In genomic region chr2:11086996-11087395, GRCm38 (mm10) we compare ENCODE assay signal across 9 mouse cellular contexts.
DNase-seq lines count a peak whose midpoint lies in the region; ATAC-seq and TF ChIP-seq lines count a peak whose summit lies in the region.
"Had no signal": no experiment of that assay in that cellular context is flagged by ENCODE, and none has a peak within 500 bp of the region (broad histone marks: within the 10 kb centered on the region; RNA-seq: fewer than 3 reads in every experiment).

No protein-coding gene starts in this region.

- no peak for TF ChIP-seq POLR2A in lung, adult 2 months (IDR thresholded peaks at IDR 0.05; ENCODE audit: borderline replicate concordance, extremely low read depth, low read depth, low read length)

- H3K4me3 ChIP-seq in lung, adult 2 months (replicated peaks; ENCODE audit: extremely low read depth, low read depth, low read length) = no peak overlapping the region
- H3K4me3 ChIP-seq: hindbrain, embryonic 15.5 days had no signal

- intact Hi-C loops in left cerebral cortex, postnatal 4 days (cut with DNase I) = no loop called here

- H3K4me1 ChIP-seq in lung, adult 2 months (ENCODE audit: control insufficient read depth, insufficient read depth, low read length) = no peaks in the 10 kb centered on the region
- H3K4me1 ChIP-seq: hindbrain, embryonic 15.5 days had no signal

- WGBS in lung, adult 2 months = 43% methylated on average over 1 of the region's 1 CpGs

- ATAC-seq in common myeloid progenitor, adult 5-6 weeks (replicated peaks; ENCODE audit: low read depth, poor library complexity, severe bottlenecking) = peak; percentile 87

- peak; percentile 57 to 62 for DNase-seq in cerebellum, postnatal 10 days
- no peak for DNase-seq in cerebellum, adult 11 months
- no peak for DNase-seq in lung, adult 2 months
- DNase-seq in lung, postnatal 25 days (ENCODE audit: low spot score) = no peak
- peak; percentile 16 for DNase-seq in left cerebral cortex, postnatal 4 days
- DNase-seq in thymus, postnatal 25 days = peak; percentile 34
- no peak for DNase-seq in adrenal gland, adult 8-10 months

- peak; percentile 45 for TF ChIP-seq CTCF in lung, adult 2 months (IDR thresholded peaks at IDR 0.05; ENCODE audit: insufficient read depth, low read length)

Comparison
In these comparisons a context has a peak if more than half of its experiments do, and no peak if none do; other contexts are left out.
1. DNase-seq: peak in cerebellum, postnatal 10 days (2 of 2), left cerebral cortex, postnatal 4 days (single experiment) and thymus, postnatal 25 days (single experiment); none in cerebellum, adult 11 months (single experiment), lung, adult 2 months (single experiment), lung, postnatal 25 days (single experiment) and adrenal gland, adult 8-10 months (single experiment).